Mouse (Mus musculus) retina, postnatal 1 day (tissue): ENCODE results near the gene Fgg.

Experiments used
- DNase-seq: peaks from one replicate; pipeline ENCODE4 v3.0.0-alpha.2; 2012

Gene Fgg

DNA sequence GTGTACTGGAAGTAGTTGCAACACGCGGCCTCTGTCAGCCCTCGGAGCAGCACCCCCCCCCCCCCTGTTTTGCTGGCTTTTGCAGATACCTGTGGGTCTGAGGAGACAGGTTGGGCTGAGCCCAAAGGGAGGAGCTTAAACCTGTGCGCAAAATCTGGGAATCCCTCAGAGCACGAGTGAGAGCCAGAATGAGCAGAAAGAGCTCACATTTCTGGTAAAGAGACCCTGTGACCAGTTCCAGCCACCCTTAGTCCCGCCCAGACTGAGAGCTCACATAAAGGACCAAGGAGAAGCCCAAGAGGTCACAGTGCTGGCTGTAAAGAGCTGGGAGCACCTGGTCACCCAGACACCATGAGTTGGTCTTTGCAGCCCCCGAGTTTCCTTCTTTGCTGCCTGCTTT lies at the start of gene Fgg:
TSS of gene Fgg (plus strand) at position 168 of the 400 bp plus-strand sequence.
- DNase-seq = no peak

GRCm38 (mm10) chr3:82971046-82971445 lies 36.5 kb upstream of the Fgg start:
- no peak for DNase-seq

DNA sequence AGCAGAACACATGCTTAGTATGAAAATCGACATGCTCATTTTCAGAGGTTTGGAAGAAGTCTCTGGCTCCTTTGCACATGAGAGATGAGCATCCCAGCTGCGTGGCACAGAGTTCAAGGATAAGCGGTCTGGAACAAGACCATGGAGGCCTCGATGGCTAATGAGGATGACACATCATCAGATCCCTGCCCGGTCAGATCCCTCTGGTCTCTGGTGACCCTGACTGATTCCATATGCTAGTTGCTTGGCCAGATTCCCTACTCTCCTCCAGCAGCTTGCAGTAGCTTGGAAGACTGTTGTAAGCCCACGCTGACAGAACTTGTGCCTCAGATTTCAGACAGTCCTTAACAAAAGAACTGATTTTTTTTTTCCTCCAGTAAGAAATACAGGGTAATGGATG lies 26.7 kb upstream of the Fgg start:
- no peak for DNase-seq

GRCm38 (mm10) chr3:82981861-82982260 lies 25.7 kb upstream of the Fgg start:
- no peak for DNase-seq

- peak; percentile 23 for DNase-seq
Measured at GRCm38 (mm10) chr3:82984840-82985239, 22.7 kb upstream of the Fgg start.

GRCm38 (mm10) chr3:82991963-82992362 lies 15.6 kb upstream of the Fgg start:
- no peak for DNase-seq

- DNase-seq = no peak
Measured at GRCm38 (mm10) chr3:82992956-82993355, 14.6 kb upstream of the Fgg start.

GRCm38 (mm10) chr3:82995368-82995767 lies 12.2 kb upstream of the Fgg start:
- peak; percentile 73 for DNase-seq

DNA sequence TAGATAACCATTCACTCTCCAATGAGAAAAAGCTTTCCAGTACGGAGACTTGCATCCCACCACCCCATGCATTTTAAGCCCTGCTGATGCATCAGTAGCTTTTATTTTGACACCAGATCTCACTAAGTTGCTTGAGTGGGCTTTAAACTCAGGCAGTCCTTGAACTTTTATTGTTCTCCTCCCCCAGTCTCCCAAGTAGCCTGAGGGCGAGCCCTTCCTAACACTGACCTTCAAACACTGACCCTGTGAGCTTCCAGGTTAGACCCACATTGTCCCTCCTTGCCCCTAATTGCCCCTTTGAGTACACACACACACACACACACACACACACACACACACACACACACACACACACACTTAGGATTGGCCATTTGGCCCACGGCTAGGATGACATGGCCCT lies 10.9 kb upstream of the Fgg start:
- no peak for DNase-seq

GRCm38 (mm10) chr3:82998772-82999463 lies 8.6 kb upstream of the Fgg start:
- DNase-seq = peak; percentile 88

- DNase-seq = no peak
Measured at GRCm38 (mm10) chr3:82999995-83000394, 7.5 kb upstream of the Fgg start.

DNA sequence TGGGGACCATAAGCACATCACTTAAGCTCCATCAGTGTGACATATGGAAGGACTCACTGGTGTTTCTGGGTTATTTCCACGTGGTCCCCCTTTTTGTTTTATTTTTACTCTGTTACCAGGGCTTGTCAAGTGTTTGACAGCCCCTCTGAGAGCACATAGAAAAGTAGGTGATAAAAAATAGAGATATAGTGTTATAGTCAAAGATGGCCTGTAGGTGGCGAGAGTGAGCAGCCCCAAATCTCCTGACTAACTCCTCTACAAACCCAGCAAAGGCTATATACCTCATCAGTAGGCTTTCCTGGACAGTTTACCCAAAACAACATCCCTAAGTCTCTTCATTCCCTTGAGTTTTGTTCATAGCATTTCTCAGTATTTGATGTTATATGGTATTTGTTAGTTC lies 5.3 kb upstream of the Fgg start:
- DNase-seq = peak; percentile 55

DNA sequence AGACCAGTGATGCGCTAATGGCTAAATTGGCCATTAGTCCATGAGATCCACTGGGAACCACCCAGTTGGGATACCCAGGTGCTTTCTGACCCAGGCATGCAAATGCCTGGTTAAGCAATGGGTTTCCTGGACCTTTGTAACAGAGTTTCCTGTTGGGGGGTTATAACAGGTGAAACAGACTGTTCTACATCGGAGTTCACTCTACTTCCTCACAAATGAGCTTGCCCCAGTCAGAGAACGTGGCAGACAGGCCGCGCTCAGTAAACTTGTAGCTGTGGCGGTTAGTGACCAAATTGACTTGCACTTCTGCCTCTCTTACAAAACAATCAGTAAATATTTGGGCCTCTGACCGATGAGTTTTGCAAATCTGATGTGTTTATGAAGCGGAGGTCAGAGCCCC lies 4.5 kb upstream of the Fgg start:
- no peak for DNase-seq

GRCm38 (mm10) chr3:83004801-83005200 lies 2.7 kb upstream of the Fgg start:
- DNase-seq = no peak

DNA sequence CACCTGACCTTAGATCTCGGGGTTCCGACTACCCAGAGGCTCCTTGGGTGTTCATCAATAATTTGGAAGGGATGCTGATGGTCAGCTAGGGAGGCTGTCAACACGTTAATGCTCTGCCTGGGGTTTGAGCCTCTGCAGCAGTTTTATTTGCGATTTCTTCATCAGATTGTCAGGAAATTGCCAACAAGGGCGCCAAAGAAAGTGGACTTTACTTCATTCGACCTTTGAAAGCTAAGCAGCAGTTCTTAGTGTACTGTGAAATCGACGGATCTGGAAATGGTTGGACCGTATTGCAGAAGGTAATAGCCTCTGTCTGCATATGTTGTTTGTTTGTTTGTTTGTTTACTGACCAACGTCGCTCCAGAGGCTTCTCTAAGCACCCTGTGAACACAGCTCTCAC lies 2.8 kb downstream of the Fgg start:
- DNase-seq = no peak

DNA sequence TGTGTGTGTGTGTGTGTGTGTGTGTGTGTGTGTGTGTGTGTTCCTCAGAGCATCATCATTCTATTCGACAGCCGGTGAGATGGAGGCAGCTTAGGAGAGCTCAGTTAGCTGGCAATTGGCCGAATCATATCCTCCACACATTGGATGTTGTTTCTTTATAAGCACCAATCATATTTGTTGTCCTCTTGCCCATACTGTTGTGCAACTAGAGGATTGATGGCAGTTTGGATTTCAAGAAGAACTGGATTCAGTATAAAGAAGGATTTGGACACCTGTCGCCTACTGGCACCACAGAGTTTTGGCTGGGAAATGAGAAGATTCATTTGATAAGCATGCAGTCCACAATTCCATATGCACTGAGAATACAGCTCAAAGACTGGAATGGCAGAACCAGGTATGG lies 3.6 kb downstream of the Fgg start:
- DNase-seq = no peak

DNA sequence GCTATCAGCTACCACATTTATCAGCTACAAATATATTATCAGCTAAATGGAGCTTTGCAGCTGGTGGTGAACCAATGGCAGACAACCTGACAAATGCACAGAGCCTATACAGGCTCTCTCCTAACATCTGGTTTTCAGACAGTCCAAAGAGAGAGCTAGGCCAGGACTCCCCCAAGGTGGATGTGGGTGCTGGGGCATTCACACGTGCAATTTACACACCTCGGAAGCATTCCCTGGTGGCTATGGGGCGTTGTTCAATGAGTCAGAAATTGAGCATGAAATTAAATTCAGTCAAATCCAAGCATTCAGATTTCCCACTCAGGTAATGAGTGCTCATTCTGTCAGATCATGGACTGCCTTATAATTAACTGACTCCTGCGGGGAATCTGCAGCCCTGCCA lies 4.0 kb downstream of the Fgg start:
- DNase-seq = no peak

GRCm38 (mm10) chr3:83012636-83013035 lies 5.1 kb downstream of the Fgg start:
- DNase-seq = no peak

DNA sequence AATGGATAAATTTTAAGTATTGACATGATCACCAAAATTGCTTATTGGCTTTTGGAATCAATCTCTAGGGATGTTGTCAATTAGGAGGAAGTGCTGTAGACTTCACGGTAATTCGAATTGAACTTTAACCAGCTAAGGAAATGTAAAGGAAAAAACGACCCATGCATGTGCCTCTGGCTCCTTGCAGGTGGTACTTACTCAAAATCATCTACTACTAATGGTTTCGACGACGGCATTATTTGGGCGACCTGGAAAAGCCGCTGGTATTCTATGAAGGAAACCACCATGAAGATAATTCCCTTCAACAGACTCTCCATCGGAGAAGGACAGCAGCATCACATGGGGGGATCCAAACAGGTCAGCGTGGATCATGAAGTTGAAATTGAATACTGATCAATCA lies 6.4 kb downstream of the Fgg start:
- DNase-seq = no peak

- DNase-seq = no peak
Measured at GRCm38 (mm10) chr3:83016236-83016635, 8.7 kb downstream of the Fgg start.

GRCm38 (mm10) chr3:83020387-83020786 lies 12.9 kb downstream of the Fgg start:
- DNase-seq = no peak

DNA sequence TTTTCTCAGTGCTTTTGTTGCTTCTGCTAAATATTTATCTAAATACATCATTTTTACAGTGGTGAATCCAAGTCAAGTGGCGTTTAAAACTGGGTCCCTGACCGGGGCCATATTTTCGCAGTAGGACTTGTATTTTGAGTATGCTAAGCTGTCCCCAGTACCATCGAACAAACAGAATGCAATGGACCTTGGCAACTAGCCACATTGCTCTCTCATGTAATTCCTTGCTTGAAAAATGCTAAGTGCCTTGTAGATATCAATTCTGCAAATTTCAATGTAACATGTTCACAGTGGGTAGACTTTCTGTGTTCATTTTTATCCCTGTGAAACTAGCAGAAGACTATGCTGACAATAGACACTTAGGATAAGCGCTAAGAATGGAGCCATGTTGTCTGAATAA lies 13.7 kb downstream of the Fgg start:
- DNase-seq = no peak

GRCm38 (mm10) chr3:83025036-83025435 lies 17.5 kb downstream of the Fgg start:
- DNase-seq = no peak

GRCm38 (mm10) chr3:83025475-83026301 lies 18.2 kb downstream of the Fgg start, which contains the start of gene Fga:
Gene Fga (plus strand): TSS chr3:83026076.
- no peak for DNase-seq
